Mouse (Mus musculus) mouse trophoblast stem cell (cell line): Measurements from ENCODE around the gene Mapk8ip3.

Experiments used
- in situ Hi-C, 2 experiments: fragments of 300-500 bp; cut with MseI, MboI; formaldehyde crosslinking; loops; 2 replicates in 1 of 2; 3 replicates in 1 of 2; pipeline ENCODE4 v1.15.1; 2025

The Mapk8ip3 gene

GRCm38 (mm10) chr17:24902124-24902523 is 34.7 kb downstream of the Mapk8ip3 start:
- in situ Hi-C loops: no loop called here

DNA sequence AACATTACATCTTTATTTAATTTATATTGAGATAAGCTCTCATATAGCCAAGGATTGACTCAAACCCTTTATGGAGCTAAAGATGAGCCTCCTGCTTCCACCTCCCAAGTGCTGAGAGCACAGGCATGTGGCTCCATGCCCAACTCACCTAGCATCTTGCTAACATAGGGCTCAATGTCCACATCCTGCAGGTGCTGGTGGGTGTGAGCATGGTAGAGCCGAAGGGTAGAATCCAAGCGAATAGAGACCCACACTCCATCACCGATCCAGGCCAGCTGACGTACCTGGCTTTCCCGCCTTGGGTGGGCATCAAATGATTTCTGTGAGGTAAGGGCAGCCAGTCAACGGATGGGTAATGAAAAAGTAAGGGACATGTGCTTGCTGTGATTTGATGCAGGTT is 36.8 kb downstream of the Mapk8ip3 start:
- in situ Hi-C loops: no loop called here

DNA sequence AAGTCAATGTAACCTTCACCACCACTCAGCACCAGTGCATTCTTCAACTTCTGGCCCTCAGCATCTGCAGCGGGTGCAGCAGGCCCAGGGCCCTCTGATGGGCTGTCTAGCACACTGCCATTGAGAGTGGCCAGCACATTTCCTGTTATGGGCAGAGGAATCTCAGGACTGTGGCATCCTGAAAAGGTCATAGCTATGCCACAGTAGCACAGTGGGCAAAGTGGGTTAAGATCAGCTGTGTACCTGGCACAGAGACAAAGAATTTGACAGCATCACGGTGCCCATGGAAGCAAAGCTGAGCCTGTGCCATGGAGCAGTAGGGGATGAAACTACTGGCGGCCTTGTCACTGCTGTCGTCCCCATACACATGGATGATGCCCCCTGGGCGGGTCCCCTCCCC is 37.6 kb downstream of the Mapk8ip3 start:
- in situ Hi-C loops: no loop called here

DNA sequence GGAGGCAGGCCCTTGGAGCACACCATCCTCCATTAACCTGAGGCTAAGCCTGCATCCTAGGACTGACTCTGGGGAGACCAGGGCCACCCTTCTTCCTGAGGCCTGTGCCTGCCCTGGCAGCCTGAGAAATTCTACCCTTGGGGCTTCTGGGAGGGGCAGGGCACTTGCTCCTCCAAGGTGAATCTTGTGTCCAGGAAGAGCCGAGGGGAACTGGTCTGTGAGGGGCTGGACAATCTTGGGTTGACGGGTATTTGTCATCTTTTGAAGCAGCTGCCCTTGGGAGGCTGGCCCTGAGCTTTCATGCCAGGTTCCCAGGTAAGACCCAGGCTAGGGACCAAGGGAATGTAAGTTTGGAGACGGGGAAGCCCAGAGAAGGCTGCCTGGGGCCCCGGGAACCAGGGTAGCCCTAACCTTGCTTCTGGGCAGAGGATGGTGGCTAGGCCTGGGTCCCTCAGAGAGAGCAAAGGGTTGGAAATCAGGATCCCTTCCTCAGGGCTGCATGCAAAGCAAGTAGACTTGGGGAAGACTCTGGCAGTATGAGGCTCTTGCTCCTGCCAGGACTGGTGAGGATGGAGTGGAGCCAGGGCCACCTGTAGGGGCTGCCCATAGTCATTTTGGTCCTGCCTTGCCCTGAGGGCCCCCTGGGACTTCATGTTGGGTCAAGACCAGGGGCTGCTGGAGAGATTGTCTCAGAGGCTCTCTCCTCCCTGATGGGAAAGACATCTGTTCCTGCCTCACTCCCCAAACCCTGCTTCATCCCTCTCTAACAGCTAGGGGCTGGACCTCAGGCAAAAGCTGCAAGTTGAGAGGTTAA is 38.5 kb downstream of the Mapk8ip3 start:
- in situ Hi-C loops: no loop called here

DNA sequence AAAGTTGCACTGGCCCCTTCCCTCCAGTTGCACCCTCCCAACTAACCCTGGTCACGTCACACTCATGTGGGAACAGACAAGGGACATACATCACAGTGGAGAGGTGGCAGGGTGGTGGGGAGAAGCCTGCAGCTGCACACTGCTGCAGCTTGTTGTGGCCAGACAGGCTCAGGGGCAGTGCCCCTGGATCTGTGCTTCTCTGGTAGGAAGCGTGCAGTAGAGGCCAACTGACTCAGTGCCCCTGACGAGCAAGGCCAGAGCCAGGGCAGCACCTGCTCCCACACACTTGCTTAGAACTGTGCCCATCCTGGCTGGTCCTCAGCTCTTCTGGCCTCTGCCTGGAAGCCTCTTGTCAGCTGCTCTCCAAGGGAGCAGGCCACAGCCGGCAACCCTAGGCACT is 39.2 kb downstream of the Mapk8ip3 start:
- in situ Hi-C loops: no loop called here

DNA sequence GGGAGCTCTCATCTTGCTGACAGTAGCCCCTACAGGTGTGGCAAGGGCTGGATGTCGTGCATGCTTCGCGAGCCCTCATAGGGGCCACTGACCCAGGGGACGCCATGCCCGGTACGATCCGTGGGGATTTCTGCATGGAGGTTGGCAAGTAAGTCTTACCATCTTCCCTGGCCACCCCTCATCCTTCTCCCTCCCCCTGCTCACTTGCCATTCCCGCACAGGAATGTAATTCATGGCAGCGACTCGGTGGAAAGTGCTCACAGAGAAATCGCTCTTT is 39.8 kb downstream of the Mapk8ip3 start:
- in situ Hi-C loops: no loop called here

- in situ Hi-C loops: no loop called here
These were observed 40.4 kb downstream of the Mapk8ip3 start, which contains the start of gene Nme3 for GRCm38 (mm10) chr17:24896241-24896992. Nme3 (plus strand) TSS chr17:24896500.

- in situ Hi-C loops: no loop called here
These were observed 41.1 kb downstream of the Mapk8ip3 start for GRCm38 (mm10) chr17:24895571-24896240.

- in situ Hi-C loops: no loop called here
These were observed 41.7 kb downstream of the Mapk8ip3 start, which contains the start of the genes Eme2 and Mrps34 for GRCm38 (mm10) chr17:24894995-24895547. Eme2 (minus strand) TSS chr17:24895087. Mrps34 (plus strand) TSS chr17:24895116.

DNA sequence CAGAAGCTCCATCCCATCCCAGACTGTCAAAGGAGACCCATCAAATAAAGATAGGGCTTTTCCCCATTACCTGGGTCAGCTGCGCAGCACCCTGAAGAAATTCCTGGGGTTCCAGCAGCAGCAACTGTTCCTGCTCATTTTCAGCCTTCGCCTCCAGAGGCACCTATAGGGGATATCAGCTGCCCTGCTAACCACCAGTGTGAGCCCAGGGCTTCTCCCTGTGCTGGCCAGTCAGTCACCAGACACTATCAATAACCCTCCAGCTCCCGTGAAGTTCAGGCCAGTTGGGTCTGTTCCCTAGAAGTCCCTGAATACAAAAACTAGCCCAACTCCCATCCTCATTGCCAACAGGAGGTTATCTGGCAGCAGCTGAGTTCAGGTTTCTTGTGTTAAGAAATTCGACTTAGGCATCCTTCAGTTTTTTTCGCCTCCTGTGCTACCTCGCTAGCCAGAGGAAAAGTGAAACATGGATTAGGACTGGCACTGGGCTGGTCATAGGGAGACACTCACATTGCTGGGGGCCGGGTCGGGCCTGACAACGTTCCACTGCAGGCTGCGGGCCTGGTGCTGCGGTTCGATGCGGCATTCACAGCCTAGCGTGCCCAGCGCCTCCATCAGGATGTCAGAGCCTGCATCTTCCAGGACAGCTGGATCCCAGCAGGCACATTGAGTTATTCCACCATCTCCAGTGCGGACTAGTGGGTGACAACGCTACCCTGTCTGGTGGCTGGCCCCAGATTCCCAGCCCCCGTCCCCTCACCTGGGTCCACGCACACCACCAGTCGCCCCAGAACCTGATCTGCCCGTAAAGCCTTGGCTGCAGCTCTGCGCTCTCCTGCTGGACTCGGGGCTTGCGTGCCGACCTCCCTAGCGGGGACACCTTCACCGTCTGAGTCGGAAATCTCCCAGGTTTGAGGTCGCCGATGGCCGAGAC is 42.4 kb downstream of the Mapk8ip3 start:
- in situ Hi-C loops: no loop called here

DNA sequence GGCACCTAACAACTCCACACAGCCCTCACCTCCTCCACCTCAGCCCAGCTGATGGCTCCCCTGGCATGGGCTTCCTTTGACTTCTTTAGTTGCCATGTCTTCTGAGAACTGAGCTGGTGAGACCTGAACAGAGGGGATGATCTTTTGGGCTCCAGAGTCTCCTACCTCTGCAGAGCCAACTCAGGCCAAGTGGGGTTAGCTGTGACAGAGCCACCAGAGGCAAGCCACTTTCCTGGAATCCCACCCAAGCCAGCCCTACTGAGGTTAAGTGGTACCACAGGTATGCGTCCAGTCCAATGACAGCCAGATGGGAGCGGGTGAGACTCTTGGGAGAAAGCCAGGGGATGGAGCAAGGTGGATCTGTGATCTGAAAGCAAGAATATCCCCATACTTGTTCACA is 43.5 kb downstream of the Mapk8ip3 start:
- in situ Hi-C loops: no loop called here

- in situ Hi-C loops: no loop called here
These were observed 44.0 kb downstream of the Mapk8ip3 start for GRCm38 (mm10) chr17:24892785-24893184.

- in situ Hi-C loops: no loop called here
These were observed 45.5 kb downstream of the Mapk8ip3 start for GRCm38 (mm10) chr17:24891321-24891720.

GRCm38 (mm10) chr17:24890151-24891092 is 46.4 kb downstream of the Mapk8ip3 start:
- in situ Hi-C loops: no loop called here

DNA sequence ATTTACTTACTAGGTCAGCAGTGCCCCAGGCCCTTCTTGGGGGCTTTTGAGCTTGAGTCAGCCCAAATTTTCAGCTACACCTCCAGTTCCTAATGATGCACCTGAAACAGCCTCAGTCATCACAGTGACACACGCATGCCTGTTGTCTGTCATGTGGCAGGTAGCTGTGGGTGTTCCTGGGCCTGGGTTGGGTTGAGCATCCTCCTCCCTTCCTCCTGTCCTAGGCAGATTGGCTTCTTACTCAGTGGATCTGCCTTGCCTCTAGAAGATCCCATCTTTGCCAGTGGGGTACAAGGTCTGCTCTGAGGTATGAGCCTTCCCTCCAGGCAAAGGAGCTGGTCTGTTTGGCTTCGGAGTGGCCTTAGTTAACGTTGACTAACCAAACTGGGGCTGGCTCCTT is 47.9 kb downstream of the Mapk8ip3 start:
- in situ Hi-C loops: no loop called here

GRCm38 (mm10) chr17:24887291-24888080 is 49.3 kb downstream of the Mapk8ip3 start:
- in situ Hi-C loops: no loop called here

GRCm38 (mm10) chr17:24886932-24887271 is 49.9 kb downstream of the Mapk8ip3 start:
- in situ Hi-C loops: no loop called here

DNA sequence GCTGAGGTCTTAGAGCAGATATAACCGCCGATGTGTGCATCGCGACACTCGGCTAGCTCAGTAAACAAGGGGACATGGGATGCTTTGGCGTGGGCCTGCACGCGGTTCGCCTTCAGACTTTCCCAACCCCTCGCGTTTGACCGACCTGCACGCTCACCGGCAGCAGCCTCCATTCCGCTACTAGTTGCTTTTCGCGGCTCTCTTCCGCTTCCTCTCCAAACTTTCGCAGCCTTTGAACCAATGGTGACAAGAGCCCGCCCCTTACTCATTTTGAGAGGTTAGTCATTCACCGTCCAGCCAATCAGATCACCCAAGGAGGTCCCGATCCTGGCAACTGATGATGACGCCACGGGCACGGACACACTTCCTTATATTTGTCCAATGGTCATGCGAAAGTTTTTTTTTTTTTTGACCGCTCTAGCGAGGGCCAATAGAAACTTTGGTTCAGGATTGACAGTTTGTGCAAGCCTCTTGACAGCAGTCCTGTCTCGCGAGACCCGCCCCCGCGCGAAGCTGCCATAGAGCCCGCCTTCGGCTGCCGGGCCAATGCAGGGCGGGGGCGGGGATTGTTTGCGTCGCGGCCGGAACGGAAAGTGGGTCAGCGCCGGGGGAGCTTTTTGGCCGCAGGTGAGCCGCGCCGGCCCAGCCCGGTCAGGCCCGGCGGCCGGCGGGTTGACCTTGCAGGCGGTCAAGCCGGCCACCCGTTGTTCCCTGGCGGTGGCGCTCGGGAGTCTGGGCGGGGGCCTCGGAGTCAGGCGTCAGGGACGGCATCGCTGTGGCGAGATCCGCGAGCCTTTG is 50.4 kb downstream of the Mapk8ip3 start, which contains the start of the genes Nubp2 and Spsb3:
TSS of gene Nubp2 (minus strand) at position 216 of the 798 bp plus-strand sequence.
TSS of gene Spsb3 (plus strand) at position 510 of the 798 bp plus-strand sequence.
- in situ Hi-C loops: no loop called here
